Mouse (Mus musculus) T-helper 2 cell (primary cell): ENCODE measurements around the gene Fam187b.

Experiments
- in situ Hi-C: fragments of 300-600 bp; cut with MboI, MseI; formaldehyde crosslinking; loops from one replicate; pipeline ENCODE4 v1.15.1; 2025; ENCODE audit warnings: high pct_unique_total_duplicates

Gene Fam187b

DNA sequence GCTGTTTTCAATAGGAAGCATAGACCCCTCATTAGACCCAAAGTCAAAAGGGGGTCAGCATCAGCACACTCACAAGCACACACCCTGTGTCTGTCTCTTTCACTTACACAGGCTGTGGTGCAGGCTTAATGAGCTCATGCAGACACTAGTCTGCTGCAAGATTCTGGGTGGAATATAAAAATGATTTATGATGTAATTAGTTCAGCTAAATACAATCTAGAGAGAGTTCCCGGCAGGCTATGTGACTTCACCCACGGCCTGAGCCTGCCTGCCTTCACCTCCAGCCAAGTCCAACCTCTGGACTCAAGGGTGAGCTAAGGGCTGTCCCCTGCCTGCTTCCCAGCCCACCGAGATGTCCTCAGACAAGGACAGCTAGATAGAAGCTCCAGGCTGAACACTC lies 35.3 kb downstream of the Fam187b start:
- in situ Hi-C loops = no loop called here

DNA sequence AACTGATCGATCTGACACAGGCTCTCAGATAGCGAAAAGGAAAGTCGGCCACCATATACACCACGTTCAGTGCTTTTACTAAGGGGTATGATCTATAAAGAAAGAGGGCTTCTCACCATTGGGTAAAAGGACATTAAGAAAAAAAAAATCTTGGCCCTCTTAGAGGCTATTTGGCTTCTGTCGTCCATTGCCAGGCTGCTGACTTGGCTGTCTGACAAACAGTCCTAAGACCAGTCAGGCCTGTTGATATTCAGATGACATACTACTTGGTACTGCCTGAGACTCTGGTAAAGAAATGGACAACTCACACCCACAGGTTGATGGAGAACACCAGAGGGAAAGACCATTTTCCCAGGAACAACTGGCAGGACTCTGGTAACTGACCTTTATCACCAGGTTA lies 39.4 kb downstream of the Fam187b start:
- in situ Hi-C loops = no loop called here

DNA sequence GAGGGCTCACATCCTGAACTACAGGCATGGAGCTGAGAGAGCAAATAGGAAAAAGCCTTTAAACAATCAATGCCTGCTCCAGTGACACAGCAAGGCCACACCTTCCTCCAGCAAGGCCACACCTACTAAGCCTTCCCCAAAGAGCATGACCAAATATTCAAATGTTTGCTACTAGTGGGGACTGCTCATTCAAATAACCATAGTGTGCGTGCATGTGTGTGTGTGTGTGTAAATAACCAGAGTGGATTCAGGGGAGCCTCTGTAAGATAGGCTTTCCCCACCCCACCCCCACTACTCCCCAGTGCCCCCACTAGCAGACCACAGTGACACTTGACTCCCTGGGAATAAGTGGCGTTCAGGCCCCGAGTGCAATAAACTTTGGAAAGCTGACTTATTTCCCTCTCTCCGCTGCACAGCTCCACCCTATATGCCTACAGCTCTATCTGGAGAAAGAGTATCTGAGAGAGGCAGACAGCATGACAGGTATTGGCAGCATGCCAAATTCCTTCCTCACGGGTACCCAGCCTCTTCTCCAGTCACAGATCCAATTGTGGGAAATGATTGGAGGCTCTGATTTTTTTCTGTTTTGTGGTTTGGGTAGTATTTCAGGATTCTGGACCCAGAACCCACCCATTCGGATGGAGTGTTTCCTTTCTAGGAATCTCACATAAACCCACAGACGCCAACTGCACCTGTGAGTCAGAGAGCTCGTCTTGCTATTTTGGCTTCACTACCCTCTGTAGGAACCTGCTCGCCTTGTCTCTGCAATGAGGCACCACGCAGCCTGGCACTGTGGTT lies 43.7 kb downstream of the Fam187b start:
- in situ Hi-C loops = no loop called here

DNA sequence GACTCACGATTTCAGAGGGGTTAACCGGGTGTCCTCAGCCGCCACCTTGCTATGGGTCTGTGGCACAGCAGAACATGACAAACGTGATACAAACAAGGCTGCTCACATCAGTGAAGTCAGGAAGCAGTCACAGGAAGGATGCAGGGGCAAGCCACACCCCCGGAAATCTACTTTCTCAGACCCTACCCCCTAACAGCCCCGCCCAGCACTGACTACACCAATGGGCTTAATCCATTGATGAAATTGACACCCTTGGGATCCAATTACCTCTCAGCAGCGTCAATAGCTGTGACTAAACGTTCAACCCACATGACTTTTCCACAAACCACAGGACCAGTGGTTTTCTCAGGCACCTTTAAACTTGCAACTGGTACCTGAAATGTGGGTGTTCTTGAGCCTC lies 55.0 kb downstream of the Fam187b start:
- in situ Hi-C loops = no loop called here

DNA sequence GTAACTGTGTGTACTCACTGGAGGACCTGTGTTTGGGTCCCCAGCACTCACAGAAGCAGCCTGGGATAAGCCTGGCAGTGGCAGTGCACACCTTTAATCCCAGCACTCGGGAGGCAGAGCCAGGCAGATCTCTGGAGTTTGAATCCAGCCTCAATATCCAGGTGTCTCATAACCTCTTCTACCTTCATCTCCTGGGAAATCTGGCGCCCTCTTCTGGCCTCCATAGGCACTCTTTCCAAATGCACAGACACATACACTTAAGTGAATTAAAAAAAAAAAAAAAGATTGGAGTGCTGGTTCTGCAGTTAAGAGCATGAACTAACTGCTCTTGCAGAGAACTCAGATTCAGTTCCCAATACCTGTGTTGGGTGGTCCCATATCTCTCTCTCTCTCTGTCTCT lies 57.1 kb downstream of the Fam187b start:
- in situ Hi-C loops = no loop called here

DNA sequence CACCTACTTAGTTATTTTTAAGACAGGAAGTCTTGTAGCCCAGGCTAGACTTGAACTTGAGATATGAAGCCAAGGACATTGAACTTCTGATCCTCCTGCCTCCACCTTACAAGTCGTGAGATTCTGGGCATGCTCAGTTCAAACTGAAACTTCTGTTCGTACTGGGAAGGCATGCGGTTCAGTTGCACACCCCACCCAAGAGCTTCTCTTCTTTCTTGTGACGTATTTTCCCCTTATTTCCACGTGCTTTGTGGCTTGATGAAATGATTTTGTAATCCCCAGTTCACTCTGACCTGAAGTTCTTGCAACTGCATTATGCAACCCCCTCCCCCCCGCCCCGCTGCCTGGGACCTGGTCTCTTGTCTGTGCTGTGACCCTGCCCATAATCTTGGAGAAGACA lies 58.1 kb downstream of the Fam187b start:
- in situ Hi-C loops = no loop called here

DNA sequence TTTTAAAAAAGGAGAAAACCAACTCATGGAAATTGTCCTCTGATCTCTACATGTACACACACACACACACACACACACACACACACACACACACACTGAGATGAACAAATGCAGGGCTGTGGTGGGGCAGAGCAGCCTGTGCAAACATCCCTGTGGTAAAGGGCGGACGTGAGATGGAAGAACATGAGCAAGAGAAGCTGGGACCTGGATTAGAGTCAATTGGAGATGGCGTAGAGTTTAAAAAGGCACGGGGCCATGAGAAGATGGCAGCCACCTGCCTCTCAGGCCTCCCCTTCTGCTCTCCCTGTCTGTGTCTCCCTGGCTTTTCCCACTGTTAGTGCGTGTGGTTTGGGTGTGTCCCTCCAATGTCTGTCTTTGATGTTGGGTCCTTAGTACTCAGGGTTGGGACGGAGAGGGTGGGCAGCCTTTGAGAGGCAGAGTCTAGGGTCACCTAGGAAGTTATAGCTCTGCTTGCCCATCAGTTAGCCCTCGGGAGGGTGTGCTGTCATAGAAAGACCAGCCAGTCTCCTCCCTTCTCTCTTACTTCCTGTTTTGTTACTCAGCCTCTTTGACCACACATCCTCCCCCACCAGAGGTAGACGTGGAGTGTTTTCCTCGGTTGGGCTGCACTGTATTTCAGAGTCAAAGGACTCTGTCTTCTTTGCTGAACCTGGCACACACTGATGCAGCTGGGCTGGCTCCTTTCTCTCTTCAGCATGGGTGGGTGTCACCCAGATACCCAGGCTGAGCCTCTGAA lies 60.0 kb downstream of the Fam187b start:
- in situ Hi-C loops = no loop called here

DNA sequence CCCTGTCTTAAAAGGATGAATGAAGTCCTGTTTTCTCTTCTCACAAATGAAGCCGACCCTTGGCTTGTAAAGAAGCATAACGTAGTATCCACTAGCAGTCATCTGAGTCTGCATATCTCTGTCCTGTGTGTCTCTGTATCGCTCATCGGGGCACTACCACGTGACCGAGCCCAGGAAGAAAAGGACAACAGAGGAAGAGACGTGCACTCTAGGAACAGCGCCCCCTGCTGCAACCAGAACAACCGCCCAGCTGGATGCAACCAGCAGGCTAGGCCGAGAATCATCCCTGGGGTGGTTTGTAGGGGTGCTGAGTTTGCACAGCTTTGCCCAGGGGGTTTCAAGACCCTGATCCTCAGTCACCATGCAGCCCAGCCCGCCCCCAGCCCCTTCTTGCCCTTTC lies 61.2 kb downstream of the Fam187b start:
- in situ Hi-C loops = no loop called here

DNA sequence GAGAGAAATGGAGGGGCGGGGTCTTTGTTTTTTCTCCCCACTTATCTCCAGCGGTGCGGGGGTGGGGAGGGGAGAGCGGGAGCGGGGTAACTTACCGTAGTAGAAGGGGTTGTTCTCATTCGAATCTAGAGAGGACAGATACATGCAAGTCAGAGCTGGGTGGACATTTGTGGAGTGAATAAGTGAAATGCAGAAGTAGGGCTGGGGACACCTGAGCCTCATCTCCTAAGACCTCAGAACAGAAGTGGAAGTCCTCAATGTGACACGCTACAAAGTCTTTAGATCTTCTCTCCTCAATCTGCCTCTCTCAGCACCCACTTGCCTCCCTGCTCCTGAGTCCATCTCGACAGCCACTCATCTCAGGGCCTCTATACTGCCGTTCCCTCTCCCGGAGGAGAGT lies 61.7 kb downstream of the Fam187b start:
- in situ Hi-C loops = no loop called here

DNA sequence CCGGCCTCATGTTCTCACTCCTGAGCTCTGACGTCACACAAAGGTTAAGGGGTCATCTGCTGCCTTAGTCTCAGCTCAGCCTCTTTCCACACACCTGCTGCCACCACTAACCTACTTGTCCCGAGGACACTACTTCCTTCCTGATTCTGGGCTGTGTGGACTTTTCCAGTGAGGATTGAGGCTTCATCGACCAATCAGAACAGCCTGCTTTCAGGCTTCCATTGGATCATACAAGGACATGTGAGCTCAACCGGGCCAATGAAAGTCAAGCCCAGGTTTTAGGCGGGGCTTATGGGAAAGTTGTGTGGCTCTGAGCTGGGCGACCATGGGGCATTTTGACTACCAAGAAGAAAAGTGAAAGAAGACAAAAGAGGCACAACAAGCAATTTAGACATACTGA lies 63.3 kb downstream of the Fam187b start:
- in situ Hi-C loops = no loop called here

DNA sequence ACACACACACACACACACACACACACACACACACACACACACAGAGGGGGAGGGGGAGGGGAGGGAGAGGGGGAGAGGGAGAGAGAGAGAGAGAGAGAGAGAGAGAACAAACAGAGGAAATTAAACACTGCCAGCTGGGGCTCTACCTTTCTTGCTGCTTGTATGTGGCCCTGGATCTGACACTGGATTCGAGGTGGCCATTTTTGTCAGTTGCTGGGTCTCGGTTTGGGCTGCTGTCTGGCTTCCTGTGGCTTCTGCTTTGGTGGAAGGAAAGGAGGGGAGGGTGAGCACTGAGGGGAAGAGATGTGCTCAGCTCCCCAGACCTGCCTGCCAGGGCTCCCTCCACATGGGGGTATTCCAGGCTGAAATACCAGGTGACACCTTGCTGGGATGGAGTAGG lies 64.1 kb downstream of the Fam187b start:
- in situ Hi-C loops = no loop called here

DNA sequence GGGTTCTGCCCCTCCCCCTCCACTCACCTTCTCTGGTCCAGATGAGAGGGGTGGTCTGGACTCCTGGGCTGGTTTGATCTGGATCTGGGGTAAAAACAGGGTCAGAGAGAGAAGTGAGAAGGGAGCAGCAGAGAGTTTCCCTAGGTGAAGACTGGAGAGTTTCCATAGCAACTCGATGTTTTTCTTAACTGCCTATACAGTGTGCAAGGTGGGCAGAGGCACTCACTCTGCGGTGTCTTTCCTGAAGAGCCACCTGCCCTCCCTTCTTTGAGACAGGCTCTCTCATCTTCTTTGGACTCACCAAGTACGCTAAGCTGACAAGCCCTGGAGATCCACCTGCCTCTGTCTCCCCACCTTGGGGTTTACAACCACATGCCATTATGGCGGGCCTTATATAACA lies 65.4 kb downstream of the Fam187b start:
- in situ Hi-C loops = no loop called here
